Comparison of ENCODE assay signal across 15 mouse cellular contexts in genomic region chr4:46889175-46889574, GRCm38 (mm10).
A peak's percentile ranks its signal among the peaks of the same experiment; 100 is the strongest.
DNase-seq lines count a peak whose midpoint lies in the region; ATAC-seq and TF ChIP-seq lines count a peak whose summit lies in the region.
"Had no signal": no experiment of that assay in that cellular context is flagged by ENCODE, and none has a peak within 500 bp of the region (broad histone marks: within the 10 kb centered on the region; RNA-seq: fewer than 3 reads in every experiment).

No protein-coding gene starts in this region.

- peaks cover 8% of the 10 kb centered on the region for H3K4me1 ChIP-seq in hindbrain, embryonic 13.5 days (replicated peaks)
- H3K4me1 ChIP-seq in hindbrain, embryonic 12.5 days, result no peaks in the 10 kb centered on the region
- H3K4me1 ChIP-seq in intestine, embryonic 15.5 days (replicated peaks), result 0 out of 2 replicates have a peak, but pooled peaks cover 4% of the 10 kb centered on the region
- peaks cover 5% of the 10 kb centered on the region for H3K4me1 ChIP-seq in kidney, embryonic 15.5 days

- ATAC-seq in hindbrain, embryonic 13.5 days (ENCODE audit: low FRiP score), result no peak
- ATAC-seq in hindbrain, embryonic 12.5 days (ENCODE audit: low FRiP score), result no peak
- ATAC-seq in megakaryocyte-erythroid progenitor cell, adult 5-6 weeks (replicated peaks; ENCODE audit: low FRiP score, low TSS enrichment, poor library complexity, severe bottlenecking), result peak; percentile 50; the same call in 1 of the 2 replicates
- no peak for ATAC-seq in intestine, embryonic 15.5 days
- no peak for ATAC-seq in kidney, embryonic 15.5 days (replicated peaks; ENCODE audit: low FRiP score)

- DNase-seq in brain, embryonic 14.5 days (ENCODE audit: low read depth), result peak; percentile 86
- DNase-seq in layer of hippocampus, adult 2 months (ENCODE audit: low spot score in 2 of 2), result peak; percentile 62 to 78
- DNase-seq: adrenal gland, postnatal 25 days; cerebellum, adult 18-20 months; heart, postnatal 14 days; kidney, adult 11 months; kidney, postnatal 36 days had no signal

- no peaks in the 10 kb centered on the region for H3K27me3 ChIP-seq in hindbrain, embryonic 13.5 days
- no peaks in the 10 kb centered on the region for H3K27me3 ChIP-seq in hindbrain, embryonic 12.5 days
- no peaks in the 10 kb centered on the region for H3K27me3 ChIP-seq in intestine, embryonic 15.5 days (replicated peaks)
- peaks cover 6% of the 10 kb centered on the region; the same call in 1 of the 2 replicates for H3K27me3 ChIP-seq in kidney, embryonic 15.5 days

- H3K9ac ChIP-seq in hindbrain, embryonic 13.5 days, result no peak overlapping the region
- H3K9ac ChIP-seq in hindbrain, embryonic 12.5 days, result no peak overlapping the region
- H3K9ac ChIP-seq in intestine, embryonic 15.5 days, result no peak overlapping the region
- no peak overlapping the region for H3K9ac ChIP-seq in kidney, embryonic 15.5 days
- H3K9ac ChIP-seq: limb, embryonic 12.5 days had no signal

- no peak overlapping the region for H3K4me2 ChIP-seq in hindbrain, embryonic 13.5 days
- H3K4me2 ChIP-seq in hindbrain, embryonic 12.5 days (replicated peaks), result no peak overlapping the region
- H3K4me2 ChIP-seq in intestine, embryonic 15.5 days (replicated peaks), result no peak overlapping the region
- no peak overlapping the region for H3K4me2 ChIP-seq in kidney, embryonic 15.5 days
- H3K4me2 ChIP-seq: limb, embryonic 12.5 days; midbrain, embryonic 11.5 days had no signal

- no peaks in the 10 kb centered on the region for H3K36me3 ChIP-seq in hindbrain, embryonic 13.5 days
- H3K36me3 ChIP-seq in hindbrain, embryonic 12.5 days, result no peaks in the 10 kb centered on the region
- no peaks in the 10 kb centered on the region for H3K36me3 ChIP-seq in intestine, embryonic 15.5 days
- no peaks in the 10 kb centered on the region for H3K36me3 ChIP-seq in kidney, embryonic 15.5 days
- H3K36me3 ChIP-seq: G1E; limb, embryonic 12.5 days had no signal

- TF ChIP-seq CTCF in brain, embryonic 14.5 days (IDR thresholded peaks at IDR 0.05; ENCODE audit: borderline replicate concordance, extremely low read depth, insufficient read depth, insufficient read length), result no peak
- TF ChIP-seq CTCF in layer of hippocampus, adult 2 months (conservative IDR thresholded peaks at IDR 0.05), result no peak

- TF ChIP-seq POLR2A in brain, embryonic 14.5 days (IDR thresholded peaks at IDR 0.05; ENCODE audit: borderline replicate concordance, extremely low read depth, insufficient read depth, insufficient read length, poor library complexity, severe bottlenecking), result no peak

- no peaks in the 10 kb centered on the region for H3K9me3 ChIP-seq in hindbrain, embryonic 13.5 days
- H3K9me3 ChIP-seq in hindbrain, embryonic 12.5 days (replicated peaks), result no peaks in the 10 kb centered on the region
- no peaks in the 10 kb centered on the region for H3K9me3 ChIP-seq in intestine, embryonic 15.5 days
- H3K9me3 ChIP-seq in kidney, embryonic 15.5 days (replicated peaks), result no peaks in the 10 kb centered on the region
- H3K9me3 ChIP-seq: limb, embryonic 12.5 days had no signal

- 0 out of 2 replicates have a peak overlapping the region, but pooled peaks have one; percentile 23 for H3K27ac ChIP-seq in hindbrain, embryonic 13.5 days
- H3K27ac ChIP-seq in hindbrain, embryonic 12.5 days, result no peak overlapping the region
- H3K27ac ChIP-seq in layer of hippocampus, adult 2 months, result peak overlapping the region; percentile 79
- H3K27ac ChIP-seq in intestine, embryonic 15.5 days, result no peak overlapping the region
- H3K27ac ChIP-seq in kidney, embryonic 15.5 days, result no peak overlapping the region
- H3K27ac ChIP-seq: limb, embryonic 12.5 days had no signal

- no peak overlapping the region for H3K4me3 ChIP-seq in hindbrain, embryonic 13.5 days
- no peak overlapping the region for H3K4me3 ChIP-seq in hindbrain, embryonic 12.5 days
- no peak overlapping the region for H3K4me3 ChIP-seq in layer of hippocampus, adult 2 months
- no peak overlapping the region for H3K4me3 ChIP-seq in intestine, embryonic 15.5 days (replicated peaks)
- no peak overlapping the region for H3K4me3 ChIP-seq in kidney, embryonic 15.5 days (replicated peaks)
- H3K4me3 ChIP-seq: limb, embryonic 12.5 days had no signal

- 81% methylated on average over 10 of the region's 10 CpGs for WGBS in hindbrain, embryonic 13.5 days
- WGBS in hindbrain, embryonic 12.5 days, result 78% methylated on average over 10 of the region's 10 CpGs
- WGBS in intestine, embryonic 15.5 days, result 82% methylated on average over 10 of the region's 10 CpGs
- WGBS in kidney, embryonic 15.5 days, result 76% methylated on average over 10 of the region's 10 CpGs

Comparison
In these comparisons a context has a peak if more than half of its experiments do, and no peak if none do; other contexts are left out.
1. H3K27ac ChIP-seq: peak in hindbrain, embryonic 13.5 days (single experiment) and layer of hippocampus, adult 2 months (single experiment); none in hindbrain, embryonic 12.5 days (single experiment), intestine, embryonic 15.5 days (single experiment) and kidney, embryonic 15.5 days (single experiment).